Mouse (Mus musculus) MEL (cell line): ENCODE measurements around the gene Rnpepl1. TPM values are rescaled to one million over a fixed set of nuclear protein-coding genes. Genes with fewer than 3 reads are reported as not detected.

Experiments
- DNase-seq: peaks from one replicate; pipeline ENCODE4 v3.0.0; 2011; ENCODE audit warnings: low read depth, low spot score
- H3K27ac ChIP-seq: 2 replicates; pipeline ENCODE4 v1.5.1; 2012; ENCODE audit warnings: low read depth, mild to moderate bottlenecking, control low read depth, low read length, moderate library complexity; ENCODE audit not compliant: control insufficient read depth
- H3K27me3 ChIP-seq, 2 experiments: fragments of 150-350 bp in 1 of 2; sonication (generic) in 1 of 2; 2 replicates each; pipeline ENCODE4 v1.6.1; 2012; ENCODE audit warnings: low read length in 2 of 2, mild to moderate bottlenecking in 2 of 2, improper control_type of control experiment in 1 of 2, moderate library complexity in 1 of 2; ENCODE audit not compliant: insufficient read depth in 2 of 2, control insufficient read depth in 1 of 2
- H3K36me3 ChIP-seq, 2 experiments: 2 replicates each; pipeline ENCODE4 v1.6.1; 2012 to 2014; ENCODE audit warnings: low read length in 2 of 2, improper control_type of control experiment in 1 of 2, inconsistent platforms in 1 of 2, mild to moderate bottlenecking in 1 of 2; ENCODE audit not compliant: insufficient read depth in 2 of 2, control insufficient read depth in 1 of 2
- H3K4me1 ChIP-seq, 2 experiments: fragments of 150-350 bp in 1 of 2; sonication (generic) in 1 of 2; 2 replicates each; pipeline ENCODE4 v1.6.1; 2012; ENCODE audit warnings: low read length in 2 of 2, improper control_type of control experiment in 1 of 2, mild to moderate bottlenecking in 1 of 2; ENCODE audit not compliant: insufficient read depth in 2 of 2, control insufficient read depth in 1 of 2
- H3K4me3 ChIP-seq, 2 experiments: fragments of 150-350 bp in 1 of 2; sonication (generic) in 1 of 2; 2 replicates each; pipeline ENCODE4 v1.5.1; 2012; ENCODE audit warnings: low read depth in 2 of 2, low read length in 2 of 2, mild to moderate bottlenecking in 2 of 2, moderate library complexity in 2 of 2, control low read depth in 1 of 2, improper control_type of control experiment in 1 of 2; ENCODE audit not compliant: control insufficient read depth in 1 of 2, insufficient read depth in 1 of 2
- H3K79me2 ChIP-seq: 2 replicates; pipeline ENCODE4 v1.6.1; 2012; ENCODE audit warnings: mild to moderate bottlenecking, low read length, moderate library complexity; ENCODE audit not compliant: control insufficient read depth, poor library complexity, insufficient read depth
- H3K9ac ChIP-seq: 2 replicates; pipeline ENCODE4 v1.6.1; 2012; ENCODE audit warnings: low read depth, mild to moderate bottlenecking, control low read depth, low read length, moderate library complexity; ENCODE audit not compliant: control insufficient read depth, poor library complexity, severe bottlenecking
- H3K9me3 ChIP-seq: fragments of 150-350 bp; sonication (generic); replicated peaks from 2 replicates; pipeline ENCODE4 v1.6.1; 2012; ENCODE audit warnings: mild to moderate bottlenecking, low read length, improper control_type of control experiment, moderate library complexity; ENCODE audit not compliant: insufficient read depth
- CHD1 ChIP-seq: IDR thresholded peaks from 2 replicates; pipeline ENCODE4 v1.6.1; 2012; ENCODE audit warnings: low read depth, mild to moderate bottlenecking, inconsistent platforms, low read length, improper control_type of control experiment
- CHD2 ChIP-seq: IDR thresholded peaks from 2 replicates; pipeline ENCODE4 v1.6.1; 2011; ENCODE audit warnings: low read length, improper control_type of control experiment
- CTCF ChIP-seq, 3 experiments: IDR thresholded peaks in 2 of 3; conservative IDR thresholded peaks in 1 of 3; 2 replicates each; pipeline ENCODE4 v1.5.1; 2011 to 2012; ENCODE audit warnings: low read length in 3 of 3, low read depth in 2 of 3, mild to moderate bottlenecking in 2 of 3, improper control_type of control experiment in 1 of 3, inconsistent platforms in 1 of 3, mixed read lengths in 1 of 3, moderate library complexity in 1 of 3; ENCODE audit not compliant: control insufficient read depth in 1 of 3, insufficient read depth in 1 of 3, poor library complexity in 1 of 3, severe bottlenecking in 1 of 3
- E2F4 ChIP-seq: IDR thresholded peaks from 2 replicates; pipeline ENCODE4 v1.6.1; 2011; ENCODE audit warnings: low read depth, low read length, improper control_type of control experiment, borderline replicate concordance
- ELF1 ChIP-seq: IDR thresholded peaks from 2 replicates; pipeline ENCODE4 v1.6.1; 2014; ENCODE audit warnings: low read depth, mild to moderate bottlenecking, inconsistent platforms, low read length, improper control_type of control experiment, moderate library complexity
- EP300 ChIP-seq, 2 experiments: IDR thresholded peaks; 2 replicates each; pipeline ENCODE4 v1.6.1; 2011; ENCODE audit warnings: improper control_type of control experiment in 2 of 2, low read length in 2 of 2, low read depth in 1 of 2, mild to moderate bottlenecking in 1 of 2
- ETS1 ChIP-seq: IDR thresholded peaks from 2 replicates; pipeline ENCODE4 v1.6.1; 2012; ENCODE audit warnings: low read depth, mild to moderate bottlenecking, inconsistent platforms, low read length, improper control_type of control experiment, moderate library complexity
- GABPA ChIP-seq: IDR thresholded peaks from 2 replicates; pipeline ENCODE4 v1.6.1; 2012; ENCODE audit warnings: low read depth, mild to moderate bottlenecking, inconsistent platforms, low read length, improper control_type of control experiment, moderate library complexity
- GATA1 ChIP-seq: IDR thresholded peaks from 2 replicates; pipeline ENCODE4 v1.6.1; 2011; ENCODE audit warnings: low read depth, low read length, improper control_type of control experiment
- HCFC1 ChIP-seq: IDR thresholded peaks from 2 replicates; pipeline ENCODE4 v1.6.1; 2012; ENCODE audit warnings: low read depth, mild to moderate bottlenecking, inconsistent platforms, low read length, improper control_type of control experiment, moderate library complexity
- KAT2A ChIP-seq: conservative IDR thresholded peaks from 2 replicates; pipeline ENCODE4 v1.6.1; 2012; ENCODE audit warnings: low read depth, low read length, improper control_type of control experiment, inconsistent platforms
- MAX ChIP-seq: IDR thresholded peaks from 2 replicates; pipeline ENCODE4 v1.6.1; 2011; ENCODE audit warnings: low read length, improper control_type of control experiment
- MAZ ChIP-seq: IDR thresholded peaks from 2 replicates; pipeline ENCODE4 v1.6.1; 2012; ENCODE audit warnings: low read depth, mild to moderate bottlenecking, inconsistent platforms, low read length, improper control_type of control experiment
- MEF2A ChIP-seq: IDR thresholded peaks from 2 replicates; pipeline ENCODE4 v1.6.1; 2014; ENCODE audit warnings: low read depth, mild to moderate bottlenecking, inconsistent platforms, low read length, improper control_type of control experiment; ENCODE audit not compliant: poor library complexity, insufficient replicate concordance, severe bottlenecking; ENCODE audit errors: extremely low read depth
- MXI1 ChIP-seq: IDR thresholded peaks from 2 replicates; pipeline ENCODE4 v1.6.1; 2011; ENCODE audit warnings: mild to moderate bottlenecking, low read depth, low read length, improper control_type of control experiment
- MYB ChIP-seq: IDR thresholded peaks from 2 replicates; pipeline ENCODE4 v1.6.1; 2011; ENCODE audit warnings: mild to moderate bottlenecking, low read depth, low read length, improper control_type of control experiment
- MYC ChIP-seq: IDR thresholded peaks from 2 replicates; pipeline ENCODE4 v1.6.1; 2011; ENCODE audit warnings: low read depth, mild to moderate bottlenecking, low read length, improper control_type of control experiment, moderate library complexity
- NELFE ChIP-seq: IDR thresholded peaks from 2 replicates; pipeline ENCODE4 v1.6.1; 2011; ENCODE audit warnings: low read depth, low read length, improper control_type of control experiment
- NRF1 ChIP-seq: IDR thresholded peaks from 2 replicates; pipeline ENCODE4 v1.6.1; 2014; ENCODE audit warnings: low read depth, mild to moderate bottlenecking, inconsistent platforms, low read length, improper control_type of control experiment, moderate library complexity; ENCODE audit not compliant: poor library complexity, insufficient read depth, severe bottlenecking
- POLR2A ChIP-seq, 2 experiments: IDR thresholded peaks; 2 replicates each; pipeline ENCODE4 v1.6.1; 2011 to 2012; ENCODE audit warnings: low read length in 2 of 2, mild to moderate bottlenecking in 2 of 2, control low read depth in 1 of 2, improper control_type of control experiment in 1 of 2, low read depth in 1 of 2, moderate library complexity in 1 of 2; ENCODE audit not compliant: control insufficient read depth in 1 of 2, insufficient read depth in 1 of 2, poor library complexity in 1 of 2
- POLR2AphosphoS5 ChIP-seq: IDR thresholded peaks from 2 replicates; pipeline ENCODE4 v1.6.1; 2012; ENCODE audit warnings: low read depth, borderline replicate concordance, mild to moderate bottlenecking, inconsistent platforms, low read length, moderate library complexity, mixed read lengths
- RAD21 ChIP-seq: IDR thresholded peaks from 2 replicates; pipeline ENCODE4 v1.6.1; 2011; ENCODE audit warnings: mild to moderate bottlenecking, low read depth, low read length, improper control_type of control experiment
- RCOR1 ChIP-seq: IDR thresholded peaks from 2 replicates; pipeline ENCODE4 v1.6.1; 2012; ENCODE audit warnings: low read depth, mild to moderate bottlenecking, inconsistent platforms, low read length, improper control_type of control experiment
- SIN3A ChIP-seq: IDR thresholded peaks from 2 replicates; pipeline ENCODE4 v1.6.1; 2012; ENCODE audit warnings: low read length, improper control_type of control experiment, inconsistent platforms
- SMC3 ChIP-seq: IDR thresholded peaks from 2 replicates; pipeline ENCODE4 v1.6.1; 2011; ENCODE audit warnings: low read depth, low read length, improper control_type of control experiment
- TAL1 ChIP-seq: IDR thresholded peaks from 2 replicates; pipeline ENCODE4 v1.6.1; 2012; ENCODE audit warnings: mild to moderate bottlenecking, inconsistent platforms, low read length, moderate library complexity, mixed read lengths
- UBTF ChIP-seq: IDR thresholded peaks from 2 replicates; pipeline ENCODE4 v1.6.1; 2012; ENCODE audit warnings: low read depth, mild to moderate bottlenecking, inconsistent platforms, low read length, improper control_type of control experiment, moderate library complexity, borderline replicate concordance; ENCODE audit not compliant: insufficient read depth
- USF1 ChIP-seq: IDR thresholded peaks from 2 replicates; pipeline ENCODE4 v1.6.1; 2014; ENCODE audit warnings: low read depth, mild to moderate bottlenecking, inconsistent platforms, low read length, improper control_type of control experiment, moderate library complexity
- ZC3H11A ChIP-seq: IDR thresholded peaks from 2 replicates; pipeline ENCODE4 v1.6.1; 2012; ENCODE audit warnings: low read depth, mild to moderate bottlenecking, inconsistent platforms, low read length, improper control_type of control experiment
- ZKSCAN1 ChIP-seq: IDR thresholded peaks from 2 replicates; pipeline ENCODE4 v1.6.1; 2012; ENCODE audit warnings: low read depth, mild to moderate bottlenecking, inconsistent platforms, low read length, improper control_type of control experiment, moderate library complexity
- ZMIZ1 ChIP-seq: IDR thresholded peaks from 2 replicates; pipeline ENCODE4 v1.6.1; 2012; ENCODE audit warnings: low read depth, mild to moderate bottlenecking, inconsistent platforms, low read length, improper control_type of control experiment, moderate library complexity
- ZNF384 ChIP-seq: IDR thresholded peaks from 2 replicates; pipeline ENCODE4 v1.6.1; 2012; ENCODE audit warnings: low read depth, mild to moderate bottlenecking, inconsistent platforms, low read length, improper control_type of control experiment
- polyA plus RNA-seq, 2 experiments: library from polyadenylated mRNA; stranded (reverse) in 1 of 2; unstranded in 1 of 2; fragments of >175 nt in 1 of 2; fragments of >200 nt in 1 of 2; gene quantifications; 2 replicates each; pipeline versions ENCODE4 v1.2.1 to v1.2.4; 2012; ENCODE audit warnings: low replicate concordance in 2 of 2, low read depth in 1 of 2; ENCODE audit not compliant: insufficient read length in 2 of 2, insufficient read depth in 1 of 2, missing spikeins in 1 of 2
- total RNA-seq: library from RNA; depleted of rRNA; stranded (reverse); fragments of 300-350 nt; gene quantifications from 2 replicates; pipeline ENCODE4 v1.2.3, GENCODE M21; 2012

Gene Rnpepl1
- total and polyA plus RNA-seq, 3 experiments, result 31.1 to 91.0 TPM; not detected in 1

GRCm38 (mm10) chr1:92908664-92909063 is 1.9 kb upstream of the Rnpepl1 start:
- Histone ChIP-seq H3K4me3 (no peak overlapping the region; a peak in 1 of 4 replicates), H3K79me2 (peaks cover 31% of the 10 kb centered on the region), H3K9me3 (no peaks in the 10 kb centered on the region), H3K9ac (no peak overlapping the region), H3K27me3 (no peaks in the 10 kb centered on the region), H3K27ac (no peak overlapping the region), H3K36me3 (peaks cover 0 to 25% of the 10 kb centered on the region in 2 experiments; a peak in 2 of 4 replicates), H3K4me1 (peaks cover 13 to 40% of the 10 kb centered on the region in 2 experiments)
- TF ChIP-seq SMC3 (no peak), USF1 (no peak), KAT2A (no peak), E2F4 (no peak), GABPA (no peak), ZKSCAN1 (no peak), RAD21 (no peak), MEF2A (no peak), MAZ (no peak), NRF1 (no peak), UBTF (no peak), POLR2AphosphoS5 (no peak), NELFE (no peak), MAX (no peak), ZNF384 (no peak), SIN3A (no peak), EP300 (IDR thresholded peaks at IDR 0.05; ENCODE audit: low read depth in 1 of 2, low read length in 2 of 2) (no peak), RCOR1 (no peak)
- peak; percentile 42 for DNase-seq

GRCm38 (mm10) chr1:92909068-92909467 is 1.5 kb upstream of the Rnpepl1 start:
- peaks cover 0 to 25% of the 10 kb centered on the region in 2 experiments; a peak in 2 of 4 replicates for H3K36me3 ChIP-seq
- H3K27me3 ChIP-seq, result no peaks in the 10 kb centered on the region
- peak overlapping the region in 1 of 2 experiments; percentile 95; a peak in 1 of 4 replicates for H3K4me3 ChIP-seq
- peaks cover 31% of the 10 kb centered on the region for H3K79me2 ChIP-seq
- peak; percentile 77 for DNase-seq
- H3K27ac ChIP-seq, result no peak overlapping the region
- H3K9me3 ChIP-seq, result no peaks in the 10 kb centered on the region
- H3K4me1 ChIP-seq, result peaks cover 13 to 40% of the 10 kb centered on the region in 2 experiments
- H3K9ac ChIP-seq, result no peak overlapping the region
- TF ChIP-seq TAL1 (no peak), RAD21 (peak; percentile 38), POLR2A (IDR thresholded peaks at IDR 0.05; ENCODE audit: control insufficient read depth in 1 of 2, insufficient read depth in 1 of 2, low read depth in 1 of 2, low read length in 2 of 2, poor library complexity in 1 of 2) (no peak), HCFC1 (0 out of 2 replicates have a peak, but pooled peaks have one; percentile 36), ELF1 (no peak), GATA1 (0 out of 2 replicates have a peak, but pooled peaks have one; percentile 3), MYC (no peak), CTCF (IDR thresholded peaks at IDR 0.05 in 2 of 3, conservative IDR thresholded peaks at IDR 0.05 in 1 of 3; ENCODE audit: control insufficient read depth in 1 of 3, insufficient read depth in 1 of 3, low read depth in 2 of 3, low read length in 3 of 3, poor library complexity in 1 of 3, severe bottlenecking in 1 of 3) (peak; percentile 47 to 76 (median 67)), MXI1 (peak; percentile 39; the same call in 1 of the 2 replicates), USF1 (no peak), RCOR1 (no peak), ETS1 (no peak), MEF2A (no peak), E2F4 (no peak), CHD2 (no peak), ZC3H11A (peak; percentile 31; the same call in 1 of the 2 replicates), MYB (no peak), CHD1 (no peak), NELFE (no peak), ZMIZ1 (no peak), KAT2A (no peak)
